ENCODE assay signal across 8 mouse cellular contexts in the genomic region with DNA sequence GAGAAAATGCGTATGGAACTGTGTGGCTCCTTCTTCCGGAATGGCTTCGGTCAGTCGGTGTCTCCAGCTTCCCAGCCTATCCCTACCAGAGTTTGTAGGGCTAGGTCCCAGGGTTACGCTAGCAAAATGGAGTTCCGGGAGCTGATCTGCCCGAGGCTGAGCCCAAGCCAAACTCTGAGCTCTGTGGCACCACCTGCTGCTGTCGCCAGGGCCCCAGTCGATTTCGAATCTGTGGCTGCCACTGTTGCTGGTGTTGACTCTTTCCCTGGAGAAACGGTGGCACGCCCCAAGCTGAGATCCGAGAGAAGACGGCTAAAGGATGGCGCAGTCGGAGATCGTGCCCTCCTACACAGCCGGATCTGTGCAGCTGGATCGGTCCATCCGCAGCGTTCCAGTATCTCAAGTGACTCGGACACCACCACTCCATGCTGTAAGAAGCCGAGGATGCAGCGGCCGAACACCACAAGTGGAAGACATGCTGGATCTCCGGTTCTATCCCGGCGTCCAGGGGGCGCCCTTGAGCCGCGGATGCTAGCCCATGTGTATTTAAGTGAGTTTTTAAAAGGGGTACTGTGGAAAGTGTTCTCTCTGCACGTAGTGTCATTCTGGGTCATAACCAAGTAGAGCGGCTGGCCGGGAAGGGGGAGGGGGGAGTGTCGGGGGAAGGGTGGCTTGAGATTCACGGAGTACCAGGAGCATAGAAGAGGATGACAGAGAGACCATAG. TPM values are rescaled to one million over a fixed set of nuclear protein-coding genes. Genes with fewer than 3 reads are reported as not detected.
A peak's percentile ranks its signal among the peaks of the same experiment; 100 is the strongest.
DNase-seq lines count a peak whose midpoint lies in the region; ATAC-seq and TF ChIP-seq lines count a peak whose summit lies in the region.

No protein-coding gene starts in this region.

- ATAC-seq in heart, embryonic 15.5 days (replicated peaks; ENCODE audit: insufficient number of reproducible peaks, insufficient read depth, low FRiP score, low read depth), result peak; percentile 71
- peak; percentile 76 for ATAC-seq in liver, embryonic 14.5 days (ENCODE audit: insufficient read depth)
- no peak for ATAC-seq in neural tube, embryonic 11.5 days (ENCODE audit: insufficient read depth, low FRiP score, low TSS enrichment)
- ATAC-seq in stomach, postnatal 0 days (ENCODE audit: low FRiP score, low TSS enrichment), result peak; percentile 87

- peak; percentile 74 for TF ChIP-seq CTCF in brain, embryonic 14.5 days (IDR thresholded peaks at IDR 0.05; ENCODE audit: borderline replicate concordance, extremely low read depth, insufficient read depth, insufficient read length)
- peak; percentile 89 for TF ChIP-seq CTCF in liver, embryonic 14.5 days (IDR thresholded peaks at IDR 0.05; ENCODE audit: low read depth)
- peak; percentile 82 for TF ChIP-seq CTCF in stomach, postnatal 0 days (IDR thresholded peaks at IDR 0.05; ENCODE audit: low read depth)

- H3K27me3 ChIP-seq in heart, embryonic 15.5 days, result no peaks in the 10 kb centered on the region
- no peaks in the 10 kb centered on the region for H3K27me3 ChIP-seq in liver, embryonic 14.5 days (ENCODE audit: control insufficient read depth, insufficient read depth, low read length)
- no peaks in the 10 kb centered on the region for H3K27me3 ChIP-seq in neural tube, embryonic 11.5 days (ENCODE audit: control insufficient read depth, insufficient read depth, low read length)
- H3K27me3 ChIP-seq in stomach, postnatal 0 days (ENCODE audit: control insufficient read depth, insufficient read depth, low read length), result no peaks in the 10 kb centered on the region

- peak overlapping the region; percentile 58 for H3K4me3 ChIP-seq in heart, embryonic 15.5 days
- peak overlapping the region; percentile 57 to 62 for H3K4me3 ChIP-seq in liver, embryonic 14.5 days (ENCODE audit: insufficient read depth in 1 of 2, low read depth in 2 of 2, low read length in 2 of 2)
- H3K4me3 ChIP-seq in neural tube, embryonic 11.5 days (ENCODE audit: low read depth, low read length), result peak overlapping the region; percentile 30
- peak overlapping the region; percentile 43 for H3K4me3 ChIP-seq in stomach, postnatal 0 days (ENCODE audit: low read depth, low read length)

- peak overlapping the region; percentile 88 for H3K4me2 ChIP-seq in heart, embryonic 15.5 days
- peak overlapping the region; percentile 79 for H3K4me2 ChIP-seq in liver, embryonic 14.5 days (ENCODE audit: low read depth)
- H3K4me2 ChIP-seq in neural tube, embryonic 11.5 days (ENCODE audit: low read depth), result peak overlapping the region; percentile 58
- peak overlapping the region; percentile 69 for H3K4me2 ChIP-seq in stomach, postnatal 0 days (replicated peaks; ENCODE audit: low read depth)

- peak overlapping the region; percentile 70 for H3K27ac ChIP-seq in heart, embryonic 15.5 days
- peak overlapping the region; percentile 73 for H3K27ac ChIP-seq in liver, embryonic 14.5 days
- no peak overlapping the region for H3K27ac ChIP-seq in neural tube, embryonic 11.5 days (ENCODE audit: low read depth, low read length)
- peak overlapping the region; percentile 78 for H3K27ac ChIP-seq in stomach, postnatal 0 days (replicated peaks)

- DNase-seq in CD4-positive, CD25-positive, alpha-beta regulatory T cell, adult 2 months (ENCODE audit: low read depth, low spot score), result peak; percentile 92
- peak; percentile 80 for DNase-seq in brain, embryonic 14.5 days (ENCODE audit: low read depth)
- DNase-seq in fibroblast of lung, adult 2 months (ENCODE audit: low read depth), result peak; percentile 51
- DNase-seq in kidney, postnatal 25 days, result peak; percentile 92 to 96
- peak; percentile 67 to 81 (median 67) for DNase-seq in liver, embryonic 14.5 days (ENCODE audit: low read depth in 3 of 3, low spot score in 3 of 3)
- peak; percentile 87 for DNase-seq in neural tube, embryonic 11.5 days (ENCODE audit: low spot score)
- peak; percentile 87 for DNase-seq in stomach, postnatal 0 days (ENCODE audit: low spot score)

- 3% methylated on average over 36 of the region's 36 CpGs for WGBS in heart, embryonic 15.5 days
- WGBS in liver, embryonic 14.5 days (ENCODE audit: insufficient replicate concordance), result 2% methylated on average over 36 of the region's 36 CpGs
- 3% methylated on average over 36 of the region's 36 CpGs for WGBS in neural tube, embryonic 11.5 days
- WGBS in stomach, postnatal 0 days, result 2% methylated on average over 36 of the region's 36 CpGs

- no peaks in the 10 kb centered on the region for H3K9me3 ChIP-seq in heart, embryonic 15.5 days (replicated peaks)
- no peaks in the 10 kb centered on the region for H3K9me3 ChIP-seq in liver, embryonic 14.5 days (ENCODE audit: control insufficient read depth, low read length)
- H3K9me3 ChIP-seq in neural tube, embryonic 11.5 days (ENCODE audit: control insufficient read depth, low read length), result no peaks in the 10 kb centered on the region
- H3K9me3 ChIP-seq in stomach, postnatal 0 days (ENCODE audit: control insufficient read depth, low read length), result no peaks in the 10 kb centered on the region

- peaks cover 16% of the 10 kb centered on the region for H3K4me1 ChIP-seq in heart, embryonic 15.5 days (replicated peaks)
- peaks cover 15 to 38% of the 10 kb centered on the region in 2 experiments for H3K4me1 ChIP-seq in liver, embryonic 14.5 days (replicated peaks; ENCODE audit: control insufficient read depth in 2 of 2, insufficient read depth in 2 of 2, low read length in 1 of 2)
- no peaks in the 10 kb centered on the region for H3K4me1 ChIP-seq in neural tube, embryonic 11.5 days (ENCODE audit: control insufficient read depth, insufficient read depth, low read length)
- 0 out of 2 replicates have a peak, but pooled peaks cover 3% of the 10 kb centered on the region for H3K4me1 ChIP-seq in stomach, postnatal 0 days (replicated peaks; ENCODE audit: control insufficient read depth, insufficient read depth)

- TF ChIP-seq EP300 in liver, embryonic 14.5 days (IDR thresholded peaks at IDR 0.05; ENCODE audit: low read depth), result no peak
- TF ChIP-seq EP300 in stomach, postnatal 0 days (optimal IDR thresholded peaks at IDR 0.05), result no peak

- no peak for TF ChIP-seq POLR2A in brain, embryonic 14.5 days (IDR thresholded peaks at IDR 0.05; ENCODE audit: borderline replicate concordance, extremely low read depth, insufficient read depth, insufficient read length, poor library complexity, severe bottlenecking)

- H3K9ac ChIP-seq in heart, embryonic 15.5 days, result peak overlapping the region; percentile 58
- H3K9ac ChIP-seq in liver, embryonic 14.5 days (replicated peaks), result peak overlapping the region; percentile 69
- peak overlapping the region; percentile 19 for H3K9ac ChIP-seq in neural tube, embryonic 11.5 days (ENCODE audit: low read length)
- peak overlapping the region; percentile 63 for H3K9ac ChIP-seq in stomach, postnatal 0 days (ENCODE audit: low read length)

- H3K36me3 ChIP-seq in heart, embryonic 15.5 days, result no peaks in the 10 kb centered on the region
- no peaks in the 10 kb centered on the region for H3K36me3 ChIP-seq in liver, embryonic 14.5 days (replicated peaks; ENCODE audit: control insufficient read depth, insufficient read depth, low read depth)
- no peaks in the 10 kb centered on the region for H3K36me3 ChIP-seq in neural tube, embryonic 11.5 days (ENCODE audit: control insufficient read depth, insufficient read depth, low read length)
- no peaks in the 10 kb centered on the region for H3K36me3 ChIP-seq in stomach, postnatal 0 days (ENCODE audit: control insufficient read depth, insufficient read depth, low read length)

RNA-seq across cellular contexts. Expression of a gene that starts 6.7 kb away (rescaled TPM):
- polyA plus RNA-seq in brain, embryonic 14.5 days (2012; rRNA removed), result 0.63 and 0.82 TPM in 2 replicates
- 4.4 and 5.0 TPM in 2 replicates for polyA plus RNA-seq in heart, embryonic 15.5 days (2015; fragmentation: Nextera tagmentation; extraction: Ambion mirVana)
- 7.6 TPM in 2 replicates for polyA plus RNA-seq in liver, embryonic 14.5 days (2012; rRNA removed)
- 5.4 and 5.8 TPM in 2 replicates for polyA plus RNA-seq in liver, embryonic 14.5 days (2014; fragmentation: Nextera tagmentation; extraction: Ambion mirVana)
- polyA plus RNA-seq in neural tube, embryonic 11.5 days (2014; fragmentation: Nextera tagmentation; extraction: Ambion mirVana), result 1.1 and 1.3 TPM in 2 replicates
- 1.2 and 1.9 TPM in 2 replicates for polyA plus RNA-seq in stomach, postnatal 0 days (2015; fragmentation: Nextera tagmentation; extraction: Ambion mirVana)

RNA-seq across cellular contexts. Expression of a gene that starts 11.6 kb away (rescaled TPM):
- 9.0 and 9.9 TPM in 2 replicates for polyA plus RNA-seq in brain, embryonic 14.5 days (2012; rRNA removed)
- polyA plus RNA-seq in heart, embryonic 15.5 days (2015; fragmentation: Nextera tagmentation; extraction: Ambion mirVana), result 6.8 and 62.1 TPM in 2 replicates
- 2.7 and 3.1 TPM in 2 replicates for polyA plus RNA-seq in liver, embryonic 14.5 days (2012; rRNA removed)
- 3.9 TPM in 2 replicates for polyA plus RNA-seq in liver, embryonic 14.5 days (2014; fragmentation: Nextera tagmentation; extraction: Ambion mirVana)
- polyA plus RNA-seq in neural tube, embryonic 11.5 days (2014; fragmentation: Nextera tagmentation; extraction: Ambion mirVana), result 6.3 and 7.0 TPM in 2 replicates
- 1.7 and 1.9 TPM in 2 replicates for polyA plus RNA-seq in stomach, postnatal 0 days (2015; fragmentation: Nextera tagmentation; extraction: Ambion mirVana)

RNA-seq across cellular contexts. Expression of a gene that starts 15.4 kb away (rescaled TPM):
- 297 and 390 TPM in 2 replicates for polyA plus RNA-seq in brain, embryonic 14.5 days (2012; rRNA removed)
- 151 and 175 TPM in 2 replicates for polyA plus RNA-seq in heart, embryonic 15.5 days (2015; fragmentation: Nextera tagmentation; extraction: Ambion mirVana)
- 223 and 242 TPM in 2 replicates for polyA plus RNA-seq in liver, embryonic 14.5 days (2012; rRNA removed)
- 201 and 225 TPM in 2 replicates for polyA plus RNA-seq in liver, embryonic 14.5 days (2014; fragmentation: Nextera tagmentation; extraction: Ambion mirVana)
- polyA plus RNA-seq in neural tube, embryonic 11.5 days (2014; fragmentation: Nextera tagmentation; extraction: Ambion mirVana), result 274 and 291 TPM in 2 replicates
- polyA plus RNA-seq in stomach, postnatal 0 days (2015; fragmentation: Nextera tagmentation; extraction: Ambion mirVana), result 222 and 230 TPM in 2 replicates

RNA-seq across cellular contexts. Expression of a gene that starts 15.4 kb away (rescaled TPM):
- polyA plus RNA-seq in brain, embryonic 14.5 days (2012; rRNA removed), result 156 and 169 TPM in 2 replicates
- 136 and 147 TPM in 2 replicates for polyA plus RNA-seq in heart, embryonic 15.5 days (2015; fragmentation: Nextera tagmentation; extraction: Ambion mirVana)
- polyA plus RNA-seq in liver, embryonic 14.5 days (2012; rRNA removed), result 78.5 and 84.2 TPM in 2 replicates
- polyA plus RNA-seq in liver, embryonic 14.5 days (2014; fragmentation: Nextera tagmentation; extraction: Ambion mirVana), result 108 and 129 TPM in 2 replicates
- 187 and 192 TPM in 2 replicates for polyA plus RNA-seq in neural tube, embryonic 11.5 days (2014; fragmentation: Nextera tagmentation; extraction: Ambion mirVana)
- 168 and 169 TPM in 2 replicates for polyA plus RNA-seq in stomach, postnatal 0 days (2015; fragmentation: Nextera tagmentation; extraction: Ambion mirVana)

RNA-seq across cellular contexts. Expression of a gene that starts 29.0 kb away (rescaled TPM):
- 4.5 and 7.4 TPM in 2 replicates for polyA plus RNA-seq in brain, embryonic 14.5 days (2012; rRNA removed)
- polyA plus RNA-seq in heart, embryonic 15.5 days (2015; fragmentation: Nextera tagmentation; extraction: Ambion mirVana), result 1.7 and 2.1 TPM in 2 replicates
- polyA plus RNA-seq in liver, embryonic 14.5 days (2012; rRNA removed), result 0.28 and 0.47 TPM in 2 replicates
- 0.19 and 0.61 TPM in 2 replicates for polyA plus RNA-seq in liver, embryonic 14.5 days (2014; fragmentation: Nextera tagmentation; extraction: Ambion mirVana)
- 2.6 and 4.5 TPM in 2 replicates for polyA plus RNA-seq in neural tube, embryonic 11.5 days (2014; fragmentation: Nextera tagmentation; extraction: Ambion mirVana)
- polyA plus RNA-seq in stomach, postnatal 0 days (2015; fragmentation: Nextera tagmentation; extraction: Ambion mirVana), result 0.65 and 0.75 TPM in 2 replicates

Comparison
In these comparisons a context has a peak if more than half of its experiments do, and no peak if none do; other contexts are left out.
1. H3K9ac ChIP-seq: peak in every context shown above with its lines; median percentile 69 in liver, embryonic 14.5 days; 63 in stomach, postnatal 0 days; 58 in heart, embryonic 15.5 days; 19 in neural tube, embryonic 11.5 days.